Mouse (Mus musculus) G1E (cell line): ENCODE data around the gene B3gnt9. TPM values are rescaled to one million over a fixed set of nuclear protein-coding genes. Genes with fewer than 3 reads are reported as not detected.
A peak's percentile ranks its signal among the peaks of the same experiment; 100 is the strongest.

Experiments used
- ATAC-seq: 2 replicates; pipeline ENCODE4 v1.8.0; 2016; ENCODE audit warnings: mild to moderate bottlenecking; ENCODE audit not compliant: insufficient number of reproducible peaks, poor library complexity, low FRiP score, severe bottlenecking; ENCODE audit errors: extremely low read depth
- DNase-seq: peaks from one replicate; pipeline ENCODE4 v3.0.0; 2012; ENCODE audit warnings: low spot score
- H3K27me3 ChIP-seq: 2 replicates; pipeline ENCODE4 v1.6.1; 2012; ENCODE audit warnings: mild to moderate bottlenecking, low read length, inconsistent platforms; ENCODE audit not compliant: insufficient read depth
- H3K36me3 ChIP-seq: replicated peaks from 2 replicates; pipeline ENCODE3; 2012; ENCODE audit warnings: mild to moderate bottlenecking, inconsistent platforms
- H3K4me1 ChIP-seq: 2 replicates; pipeline ENCODE4 v1.6.1; 2012; ENCODE audit warnings: low read depth, low read length, inconsistent platforms, mixed read lengths; ENCODE audit not compliant: insufficient read depth
- H3K4me3 ChIP-seq: 2 replicates; pipeline ENCODE4 v1.5.1; 2012; ENCODE audit warnings: low read depth, mild to moderate bottlenecking, inconsistent platforms, low read length, moderate library complexity, mixed read lengths
- H3K9me3 ChIP-seq: replicated peaks from 2 replicates; pipeline ENCODE4 v1.6.1; 2012; ENCODE audit warnings: inconsistent platforms
- CTCF ChIP-seq: IDR thresholded peaks from 2 replicates; pipeline ENCODE4 v1.5.1; 2012; ENCODE audit warnings: low read depth, low read length, inconsistent platforms, mixed read lengths
- GATA1 ChIP-seq: IDR thresholded peaks from 2 replicates; pipeline ENCODE4 v1.6.1; 2012; ENCODE audit warnings: borderline replicate concordance, low read length, inconsistent platforms, mixed read lengths
- GATA2 ChIP-seq: IDR thresholded peaks from 2 replicates; pipeline ENCODE4 v1.6.1; 2012; ENCODE audit warnings: low read depth, low read length, inconsistent platforms, borderline replicate concordance
- POLR2AphosphoS5 ChIP-seq: IDR thresholded peaks from 2 replicates; pipeline ENCODE4 v1.6.1; 2012; ENCODE audit warnings: low read depth, low read length, inconsistent platforms; ENCODE audit not compliant: insufficient replicate concordance
- TAL1 ChIP-seq: conservative IDR thresholded peaks from 2 replicates; pipeline ENCODE4 v1.6.1; 2012; ENCODE audit warnings: low read depth, low read length, inconsistent platforms, mixed read lengths
- polyA plus RNA-seq: library from polyadenylated mRNA; stranded (reverse); fragments of >175 nt; gene quantifications from 2 replicates; pipeline ENCODE4 v1.2.3, GENCODE M21; 2012
- total RNA-seq, 2 experiments: library from RNA; stranded (forward) in 1 of 2; stranded (reverse) in 1 of 2; fragments of 200-1000 nt in 1 of 2; fragments of >200 nt in 1 of 2; fragmentation: Nextera tagmentation in 1 of 2; gene quantifications; 2 replicates each; pipeline ENCODE4 v1.2.3; 2014 to 2017

The B3gnt9 gene
- total RNA-seq (2014; fragmentation: Nextera tagmentation) = 4.8 and 5.9 TPM in 2 replicates
- total RNA-seq (2017) = 6.2 and 7.4 TPM in 2 replicates
- polyA plus RNA-seq = 4.4 and 7.0 TPM in 2 replicates

- peaks cover 41% of the 10 kb centered on the region for H3K4me1 ChIP-seq
- H3K9me3 ChIP-seq = no peaks in the 10 kb centered on the region
- H3K4me3 ChIP-seq = peak within 1 kb of the TSS; percentile 79
- TF ChIP-seq POLR2AphosphoS5 = no peak
- no peak for TF ChIP-seq GATA2
- peaks cover 67% of the 10 kb centered on the region for H3K36me3 ChIP-seq
- H3K27me3 ChIP-seq = no peaks in the 10 kb centered on the region
- peak; percentile 75 for DNase-seq
- ATAC-seq = peak; percentile 76
Measured at GRCm38 (mm10) chr8:105254966-105255350, at the start of gene B3gnt9. Gene B3gnt9, minus strand, starts transcription at chr8:105255153.

- peaks cover 70% of the 10 kb centered on the region for H3K4me1 ChIP-seq
- no peaks in the 10 kb centered on the region for H3K27me3 ChIP-seq
- DNase-seq = no peak
- no peak for TF ChIP-seq GATA1
- TF ChIP-seq POLR2AphosphoS5 = no peak
- ATAC-seq = no peak
- H3K4me3 ChIP-seq = no peak overlapping the region
- peaks cover 98% of the 10 kb centered on the region for H3K36me3 ChIP-seq
- no peaks in the 10 kb centered on the region; the same call in 1 of the 2 replicates for H3K9me3 ChIP-seq
Measured at GRCm38 (mm10) chr8:105303874-105304273, 48.9 kb upstream of the B3gnt9 start.

- no peak for TF ChIP-seq CTCF
- TF ChIP-seq GATA2 = no peak
- no peak for TF ChIP-seq GATA1
- TF ChIP-seq TAL1 = no peak
- TF ChIP-seq POLR2AphosphoS5 = no peak
- Histone ChIP-seq H3K9me3 (no peaks in the 10 kb centered on the region; the same call in 1 of the 2 replicates), H3K4me3 (no peak overlapping the region), H3K27me3 (no peaks in the 10 kb centered on the region), H3K4me1 (peaks cover 75% of the 10 kb centered on the region), H3K36me3 (peaks cover 98% of the 10 kb centered on the region)
- DNase-seq (no peak), ATAC-seq (no peak)
Measured at GRCm38 (mm10) chr8:105303396-105303795, 48.4 kb upstream of the B3gnt9 start.

- H3K27me3 ChIP-seq = no peaks in the 10 kb centered on the region
- H3K36me3 ChIP-seq = peaks cover 70% of the 10 kb centered on the region
- TF ChIP-seq CTCF (no peak), GATA2 (no peak), POLR2AphosphoS5 (no peak), TAL1 (no peak), GATA1 (no peak)
- H3K9me3 ChIP-seq = no peaks in the 10 kb centered on the region; the same call in 1 of the 2 replicates
- H3K4me1 ChIP-seq = peaks cover 87% of the 10 kb centered on the region
- H3K4me3 ChIP-seq = peak overlapping the region; percentile 45; the same call in 1 of the 2 replicates
- ATAC-seq (no peak), DNase-seq (no peak)
Measured at GRCm38 (mm10) chr8:105299962-105300361, 45.0 kb upstream of the B3gnt9 start.

GRCm38 (mm10) chr8:105298351-105299252, 43.6 kb upstream of the B3gnt9 start:
- Histone ChIP-seq H3K9me3 (no peaks in the 10 kb centered on the region; the same call in 1 of the 2 replicates), H3K27me3 (no peaks in the 10 kb centered on the region), H3K4me3 (peak overlapping the region; percentile 98), H3K36me3 (peaks cover 58% of the 10 kb centered on the region), H3K4me1 (peaks cover 73% of the 10 kb centered on the region)
- TF ChIP-seq GATA1 (no peak), GATA2 (no peak), TAL1 (no peak), CTCF (no peak), POLR2AphosphoS5 (no peak)
- DNase-seq (no peak), ATAC-seq (0 out of 2 replicates have a peak, but pooled peaks have one; percentile 11)

GRCm38 (mm10) chr8:105297511-105298192, 42.7 kb upstream of the B3gnt9 start, which contains the start of gene E2f4:
Gene E2f4, plus strand, starts transcription at chr8:105297663.
- H3K4me3 ChIP-seq = peak within 1 kb of the TSS; percentile 98
- H3K9me3 ChIP-seq = no peaks in the 10 kb centered on the region
- H3K4me1 ChIP-seq = peaks cover 64% of the 10 kb centered on the region
- H3K27me3 ChIP-seq = no peaks in the 10 kb centered on the region
- H3K36me3 ChIP-seq = peaks cover 53% of the 10 kb centered on the region
- ATAC-seq (peak; percentile 86), DNase-seq (peak; percentile 93)
- TF ChIP-seq GATA1 = no peak
- no peak for TF ChIP-seq TAL1
- TF ChIP-seq POLR2AphosphoS5 = no peak
- no peak for TF ChIP-seq CTCF
- TF ChIP-seq GATA2 = no peak
